In the genomic region with DNA sequence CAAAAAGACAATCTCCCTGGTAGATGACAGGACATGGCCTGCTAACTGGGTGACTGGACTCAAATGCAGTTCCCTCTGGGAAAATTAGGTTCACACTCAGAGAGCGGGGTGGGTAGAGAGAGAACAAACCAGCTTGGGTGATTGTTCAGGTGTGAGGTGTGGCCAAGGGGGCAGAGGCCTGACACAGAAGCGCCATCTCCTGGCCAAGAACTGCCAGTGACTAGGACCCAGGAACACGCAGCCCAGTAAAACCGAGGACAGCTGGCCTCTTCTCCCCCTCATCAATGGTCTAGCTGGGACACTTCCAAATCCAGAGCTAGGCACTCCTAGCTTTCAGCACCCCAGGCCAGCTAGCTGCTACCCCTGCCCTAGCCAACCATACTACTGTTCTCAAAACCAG, we compare ENCODE assay signal across 8 mouse cellular contexts. TPM values are rescaled to one million over a fixed set of nuclear protein-coding genes. Genes with fewer than 3 reads are reported as not detected.
A peak's percentile ranks its signal among the peaks of the same experiment; 100 is the strongest.
DNase-seq lines count a peak whose midpoint lies in the region; ATAC-seq and TF ChIP-seq lines count a peak whose summit lies in the region.

No protein-coding gene starts in this region.

- WGBS in intestine, embryonic 14.5 days: 6% methylated on average over 4 of the region's 4 CpGs
- 16% methylated on average over 4 of the region's 4 CpGs for WGBS in intestine, embryonic 15.5 days
- WGBS in limb, embryonic 14.5 days: 2% methylated on average over 4 of the region's 4 CpGs
- 10% methylated on average over 4 of the region's 4 CpGs for WGBS in stomach, embryonic 15.5 days

- no peak overlapping the region for H3K9ac ChIP-seq in intestine, embryonic 14.5 days (ENCODE audit: low read length)
- no peak overlapping the region for H3K9ac ChIP-seq in intestine, embryonic 15.5 days
- H3K9ac ChIP-seq in limb, embryonic 14.5 days (ENCODE audit: low read depth, low read length, severe bottlenecking): no peak overlapping the region
- H3K9ac ChIP-seq in stomach, embryonic 15.5 days: no peak overlapping the region

- TF ChIP-seq POLR2A in limb, embryonic 14.5 days (IDR thresholded peaks at IDR 0.05; ENCODE audit: borderline replicate concordance, extremely low read depth, insufficient read depth, insufficient read length): no peak

- H3K27ac ChIP-seq in intestine, embryonic 14.5 days (ENCODE audit: low read depth): no peak overlapping the region
- H3K27ac ChIP-seq in intestine, embryonic 15.5 days: no peak overlapping the region
- H3K27ac ChIP-seq in limb, embryonic 14.5 days (replicated peaks; ENCODE audit: low read depth, low read length): no peak overlapping the region
- H3K27ac ChIP-seq in stomach, embryonic 15.5 days: no peak overlapping the region

- ATAC-seq in intestine, embryonic 14.5 days (replicated peaks; ENCODE audit: low FRiP score, low TSS enrichment, low read depth): no peak
- ATAC-seq in intestine, embryonic 15.5 days: no peak; the same call in 1 of the 2 replicates
- peak; percentile 63 to 86 for ATAC-seq in hematopoietic stem cell, adult 5-6 weeks (replicated peaks in 1 of 2; ENCODE audit: insufficient read depth in 1 of 2, low FRiP score in 2 of 2, low TSS enrichment in 1 of 2, low read depth in 1 of 2, poor library complexity in 2 of 2, severe bottlenecking in 2 of 2)
- peak; percentile 42; the same call in 1 of the 2 replicates for ATAC-seq in limb, embryonic 14.5 days (ENCODE audit: low FRiP score, low read depth)
- 0 out of 2 replicates have a peak, but pooled peaks have one; percentile 20 for ATAC-seq in stomach, embryonic 15.5 days (ENCODE audit: insufficient read depth, low FRiP score, low read depth)

- H3K79me3 ChIP-seq in C2C12 (ENCODE audit: low read depth): no peaks in the 10 kb centered on the region

- H3K27me3 ChIP-seq in intestine, embryonic 14.5 days (replicated peaks; ENCODE audit: control insufficient read depth, insufficient read depth, low read length): peaks cover 34% of the 10 kb centered on the region
- peaks cover 30% of the 10 kb centered on the region for H3K27me3 ChIP-seq in intestine, embryonic 15.5 days (replicated peaks)
- H3K27me3 ChIP-seq in C2C12 (ENCODE audit: control insufficient read depth, insufficient read depth, insufficient read length): peaks cover 12% of the 10 kb centered on the region
- peaks cover 21% of the 10 kb centered on the region for H3K27me3 ChIP-seq in limb, embryonic 14.5 days (ENCODE audit: control insufficient read depth, insufficient read depth, low read length)
- peaks cover 27% of the 10 kb centered on the region for H3K27me3 ChIP-seq in stomach, embryonic 15.5 days (replicated peaks)

- no peak overlapping the region for H3ac ChIP-seq in C2C12 (ENCODE audit: control insufficient read depth, insufficient read length, low read depth)

- peaks cover 4% of the 10 kb centered on the region for H3K4me1 ChIP-seq in intestine, embryonic 14.5 days (replicated peaks; ENCODE audit: control insufficient read depth, insufficient read depth, low read length)
- H3K4me1 ChIP-seq in intestine, embryonic 15.5 days (replicated peaks): peaks cover 5% of the 10 kb centered on the region
- H3K4me1 ChIP-seq in limb, embryonic 14.5 days (ENCODE audit: control insufficient read depth, insufficient read depth, low read length): peaks cover 4% of the 10 kb centered on the region; the same call in 1 of the 2 replicates
- peaks cover 5% of the 10 kb centered on the region; the same call in 1 of the 2 replicates for H3K4me1 ChIP-seq in stomach, embryonic 15.5 days

- DNase-seq in intestine, embryonic 14.5 days (ENCODE audit: low spot score): peak; percentile 62
- DNase-seq in ZHBTc4 (ENCODE audit: low read depth, low spot score): peak; percentile 52
- DNase-seq in limb, embryonic 14.5 days (ENCODE audit: low spot score): no peak
- DNase-seq in urinary bladder, postnatal 4 days (ENCODE audit: low spot score in 2 of 2): no peak

- no peak overlapping the region for H3K4me2 ChIP-seq in intestine, embryonic 14.5 days (ENCODE audit: low read length)
- no peak overlapping the region for H3K4me2 ChIP-seq in intestine, embryonic 15.5 days (replicated peaks)
- no peak overlapping the region for H3K4me2 ChIP-seq in limb, embryonic 14.5 days (replicated peaks; ENCODE audit: low read depth, low read length, severe bottlenecking)
- no peak overlapping the region for H3K4me2 ChIP-seq in stomach, embryonic 15.5 days

- no peaks in the 10 kb centered on the region for H3K36me3 ChIP-seq in intestine, embryonic 14.5 days (ENCODE audit: control insufficient read depth, insufficient read depth, low read length)
- H3K36me3 ChIP-seq in intestine, embryonic 15.5 days: no peaks in the 10 kb centered on the region
- no peaks in the 10 kb centered on the region for H3K36me3 ChIP-seq in C2C12 (ENCODE audit: control insufficient read depth, insufficient read depth)
- no peaks in the 10 kb centered on the region for H3K36me3 ChIP-seq in limb, embryonic 14.5 days (ENCODE audit: control insufficient read depth, insufficient read depth, low read length)
- no peaks in the 10 kb centered on the region for H3K36me3 ChIP-seq in stomach, embryonic 15.5 days

- H3K9me3 ChIP-seq in intestine, embryonic 14.5 days (ENCODE audit: control insufficient read depth, low read length): no peaks in the 10 kb centered on the region
- no peaks in the 10 kb centered on the region for H3K9me3 ChIP-seq in intestine, embryonic 15.5 days
- no peaks in the 10 kb centered on the region for H3K9me3 ChIP-seq in limb, embryonic 14.5 days (ENCODE audit: control insufficient read depth, low read length)
- no peaks in the 10 kb centered on the region for H3K9me3 ChIP-seq in stomach, embryonic 15.5 days

- no peaks in the 10 kb centered on the region for H3K79me2 ChIP-seq in C2C12 (ENCODE audit: control insufficient read depth, insufficient read depth)

- H3K4me3 ChIP-seq in intestine, embryonic 14.5 days (ENCODE audit: low read depth, low read length): no peak overlapping the region
- no peak overlapping the region for H3K4me3 ChIP-seq in intestine, embryonic 15.5 days (replicated peaks)
- no peak overlapping the region for H3K4me3 ChIP-seq in C2C12 (ENCODE audit: insufficient read depth, poor library complexity, severe bottlenecking)
- no peak overlapping the region for H3K4me3 ChIP-seq in limb, embryonic 14.5 days (replicated peaks; ENCODE audit: low read length)
- no peak overlapping the region for H3K4me3 ChIP-seq in stomach, embryonic 15.5 days (replicated peaks)

- peak; percentile 86 for TF ChIP-seq CTCF in C2C12 (IDR thresholded peaks at IDR 0.05; ENCODE audit: control insufficient read depth, insufficient read depth, insufficient read length)

TF ChIP-seq in C2C12, 6 proteins besides CTCF, POLR2A, EP300 and RAD21:
- TF ChIP-seq MAX (IDR thresholded peaks at IDR 0.05): no peak
TF ChIP-seq in C2C12: peak in this region for 0.

RNA-seq across cellular contexts. Expression of gene Oxtr, which starts 5.4 kb away (rescaled TPM):
- 0.24 and 0.39 TPM in 2 replicates for polyA plus RNA-seq in intestine, embryonic 14.5 days (2014; fragmentation: Nextera tagmentation; extraction: Ambion mirVana)
- 0.20 and 0.33 TPM in 2 replicates for polyA plus RNA-seq in intestine, embryonic 15.5 days (2015; fragmentation: Nextera tagmentation; extraction: Ambion mirVana)
- polyA plus RNA-seq in C2C12 (2012; fragmentation: generic; extraction: Trizol): 0.04 TPM
- not detected in 2 replicates for total RNA-seq in hematopoietic stem cell, adult 5-6 weeks (2017)
- 0.33 and 0.54 TPM in 2 replicates for polyA plus RNA-seq in limb, embryonic 14.5 days (2012; rRNA removed)
- polyA plus RNA-seq in limb, embryonic 14.5 days (2014; fragmentation: Nextera tagmentation; extraction: Ambion mirVana): 0.36 and 0.61 TPM in 2 replicates
- 0.12 and 0.26 TPM in 2 replicates for polyA plus RNA-seq in stomach, embryonic 15.5 days (2015; fragmentation: Nextera tagmentation; extraction: Ambion mirVana)

RNA-seq across cellular contexts. Expression of gene Cav3, which starts 25.0 kb away (rescaled TPM):
- polyA plus RNA-seq in intestine, embryonic 14.5 days (2014; fragmentation: Nextera tagmentation; extraction: Ambion mirVana): 0.47 and 0.51 TPM in 2 replicates
- polyA plus RNA-seq in intestine, embryonic 15.5 days (2015; fragmentation: Nextera tagmentation; extraction: Ambion mirVana): 1.1 and 1.4 TPM in 2 replicates
- 3.0 TPM for polyA plus RNA-seq in C2C12 (2012; fragmentation: generic; extraction: Trizol)
- total RNA-seq in hematopoietic stem cell, adult 5-6 weeks (2017): not detected in 2 replicates
- 33.8 and 38.4 TPM in 2 replicates for polyA plus RNA-seq in limb, embryonic 14.5 days (2012; rRNA removed)
- 15.4 and 22.5 TPM in 2 replicates for polyA plus RNA-seq in limb, embryonic 14.5 days (2014; fragmentation: Nextera tagmentation; extraction: Ambion mirVana)
- 0.90 and 1.3 TPM in 2 replicates for polyA plus RNA-seq in stomach, embryonic 15.5 days (2015; fragmentation: Nextera tagmentation; extraction: Ambion mirVana)

Comparison
In these comparisons a context has a peak if more than half of its experiments do, and no peak if none do; other contexts are left out.
1. ATAC-seq: peak in hematopoietic stem cell, adult 5-6 weeks (2 of 2), limb, embryonic 14.5 days (single experiment) and stomach, embryonic 15.5 days (single experiment); none in intestine, embryonic 14.5 days (single experiment) and intestine, embryonic 15.5 days (single experiment).
2. DNase-seq: peak in intestine, embryonic 14.5 days (single experiment) and ZHBTc4 (single experiment); none in limb, embryonic 14.5 days (single experiment) and urinary bladder, postnatal 4 days (0 of 2).